Mouse (Mus musculus) retina, postnatal 7 days (tissue): ENCODE measurements around the gene Cog6.
A peak's percentile ranks its signal among the peaks of the same experiment; 100 is the strongest.

ENCODE experiments used
- DNase-seq: peaks from one replicate; pipeline ENCODE4 v3.0.0-alpha.2; 2012; ENCODE audit warnings: low read depth, low spot score

The Cog6 gene

GRCm38 (mm10) chr3:53016436-53017340, at the start of gene Cog6:
Gene Cog6, minus strand, starts transcription at chr3:53017237.
- peak; percentile 78 for DNase-seq

GRCm38 (mm10) chr3:53066095-53066372, 49.0 kb upstream of the Cog6 start:
- no peak for DNase-seq

- DNase-seq, result no peak
Observed at GRCm38 (mm10) chr3:53065267-53066094, 48.4 kb upstream of the Cog6 start.

GRCm38 (mm10) chr3:53063423-53064147, 46.5 kb upstream of the Cog6 start:
- no peak for DNase-seq

GRCm38 (mm10) chr3:53059959-53060358, 42.9 kb upstream of the Cog6 start:
- DNase-seq, result no peak

GRCm38 (mm10) chr3:53056430-53056829, 39.4 kb upstream of the Cog6 start:
- no peak for DNase-seq

GRCm38 (mm10) chr3:53052385-53052784, 35.3 kb upstream of the Cog6 start:
- DNase-seq, result no peak

- DNase-seq, result no peak
Observed at GRCm38 (mm10) chr3:53046371-53046770, 29.3 kb upstream of the Cog6 start.

- DNase-seq, result no peak
Observed at GRCm38 (mm10) chr3:53045697-53046096, 28.7 kb upstream of the Cog6 start.

- DNase-seq, result no peak
Observed at GRCm38 (mm10) chr3:53044682-53045299, 27.8 kb upstream of the Cog6 start.

- no peak for DNase-seq
Observed at GRCm38 (mm10) chr3:53044238-53044637, 27.2 kb upstream of the Cog6 start.

- no peak for DNase-seq
Observed at GRCm38 (mm10) chr3:53043206-53043780, 26.3 kb upstream of the Cog6 start.

- no peak for DNase-seq
Observed at GRCm38 (mm10) chr3:53042240-53042567, 25.2 kb upstream of the Cog6 start.

GRCm38 (mm10) chr3:53041411-53042239, 24.6 kb upstream of the Cog6 start, which contains the start of gene Lhfp:
Gene Lhfp, plus strand, starts transcription at chr3:53041528.
- DNase-seq, result peak; percentile 16

GRCm38 (mm10) chr3:53040593-53041410, 23.8 kb upstream of the Cog6 start:
- no peak for DNase-seq

- no peak for DNase-seq
Observed at GRCm38 (mm10) chr3:53039746-53040145, 22.7 kb upstream of the Cog6 start.

- no peak for DNase-seq
Observed at GRCm38 (mm10) chr3:53038913-53039312, 21.9 kb upstream of the Cog6 start.

GRCm38 (mm10) chr3:53036941-53037340, 19.9 kb upstream of the Cog6 start:
- no peak for DNase-seq

- DNase-seq, result no peak
Observed at GRCm38 (mm10) chr3:53036076-53036475, 19.0 kb upstream of the Cog6 start.

GRCm38 (mm10) chr3:53033448-53033847, 16.4 kb upstream of the Cog6 start:
- DNase-seq, result peak; percentile 24
